Mouse (Mus musculus) intestine, embryonic 15.5 days (tissue): ENCODE data around the gene Hoxb2. TPM values are rescaled to one million over a fixed set of nuclear protein-coding genes. Genes with fewer than 3 reads are reported as not detected.
A peak's percentile ranks its signal among the peaks of the same experiment; 100 is the strongest.

Experiments
- ATAC-seq: fragments of 200-750 bp; cut with Nextera tagmentation; 2 replicates; pipeline ENCODE4 v1.8.0; 2017; ENCODE audit warnings: moderate TSS enrichment, moderate library complexity
- H3K27ac ChIP-seq: fragments of 300-500 bp; sonication (generic); 2 replicates; pipeline ENCODE4 v1.5.1; 2015; ENCODE audit warnings: mild to moderate bottlenecking, inconsistent platforms
- H3K27me3 ChIP-seq: fragments of 300-500 bp; sonication (generic); replicated peaks from 2 replicates; pipeline ENCODE4 v1.6.1; 2015; ENCODE audit warnings: inconsistent platforms
- H3K36me3 ChIP-seq: fragments of 300-500 bp; sonication (generic); 2 replicates; pipeline ENCODE4 v1.6.1; 2015; ENCODE audit warnings: inconsistent platforms
- H3K4me1 ChIP-seq: fragments of 300-500 bp; sonication (generic); replicated peaks from 2 replicates; pipeline ENCODE4 v1.6.1; 2015; ENCODE audit warnings: inconsistent platforms
- H3K4me2 ChIP-seq: fragments of 300-500 bp; sonication (generic); replicated peaks from 2 replicates; pipeline ENCODE4 v1.6.1; 2015; ENCODE audit warnings: mild to moderate bottlenecking, inconsistent platforms
- H3K4me3 ChIP-seq: fragments of 300-500 bp; sonication (generic); replicated peaks from 2 replicates; pipeline ENCODE4 v1.5.1; 2015; ENCODE audit warnings: inconsistent platforms
- H3K9ac ChIP-seq: fragments of 300-500 bp; sonication (generic); 2 replicates; pipeline ENCODE4 v1.6.1; 2015; ENCODE audit warnings: inconsistent platforms
- H3K9me3 ChIP-seq: fragments of 300-500 bp; sonication (generic); 2 replicates; pipeline ENCODE4 v1.6.1; 2016; ENCODE audit warnings: inconsistent platforms
- WGBS: fragments of 180-500 bp; shearing (Covaris S2); methylation state at CpG from one replicate; pipeline ENCODE4 v1.1.7; 2015; 5-methylcytosine and 5-hydroxymethylcytosine counted together
- polyA plus RNA-seq: library from polyadenylated mRNA; unstranded; fragments of >200 nt; fragmentation: Nextera tagmentation; extraction: Ambion mirVana; gene quantifications from 2 replicates; pipeline ENCODE4 v1.2.1, GENCODE M21; 2015

Gene Hoxb2
- polyA plus RNA-seq, 1 experiment from 2014 or later = 19.8 TPM

DNA sequence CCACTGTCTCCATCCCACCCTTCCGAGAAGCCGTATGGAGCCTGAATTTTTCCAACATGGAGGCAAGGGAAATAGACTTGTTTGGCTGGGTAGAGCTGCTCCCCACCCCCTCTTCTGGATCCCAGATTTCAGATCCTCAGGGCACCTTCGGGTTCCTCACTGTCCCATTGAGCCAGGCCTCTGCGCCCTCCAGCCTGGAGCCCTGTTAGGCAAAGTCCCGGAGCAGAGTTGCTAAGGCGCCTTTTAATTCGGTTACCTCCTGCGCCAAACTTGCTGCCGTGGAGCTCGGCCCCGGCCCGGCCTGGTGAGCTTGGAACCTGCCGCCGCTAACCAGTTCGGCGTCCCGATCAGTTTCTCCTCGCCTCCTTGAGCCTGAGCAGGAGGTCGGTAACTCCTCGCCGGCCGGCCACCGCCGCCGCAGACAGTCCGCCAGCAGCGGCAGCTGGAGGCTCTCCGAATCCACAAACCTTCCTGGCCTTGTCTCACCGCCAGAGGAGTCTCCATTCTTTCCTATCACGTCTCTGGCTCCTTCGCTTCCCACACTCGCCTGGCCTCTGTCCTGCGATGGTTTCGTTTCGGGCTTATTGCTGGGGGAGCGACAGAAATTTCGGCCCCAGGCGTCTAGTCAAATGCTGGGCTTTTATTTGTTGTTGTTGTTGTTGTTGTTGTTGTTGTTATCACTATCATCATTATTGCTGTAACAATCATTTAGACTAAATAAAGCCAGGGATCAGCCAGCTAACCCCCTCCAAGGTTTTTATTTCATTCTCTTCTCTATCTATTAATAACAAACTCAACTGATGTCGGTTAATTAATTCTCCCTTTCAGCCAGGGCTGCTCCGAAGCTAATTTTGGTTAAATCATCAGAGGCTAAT, 8.4 kb upstream of the Hoxb2 start:
- H3K4me1 ChIP-seq = peaks cover 72% of the 10 kb centered on the region
- WGBS = 4% methylated on average over 40 of the region's 40 CpGs
- no peak for ATAC-seq

DNA sequence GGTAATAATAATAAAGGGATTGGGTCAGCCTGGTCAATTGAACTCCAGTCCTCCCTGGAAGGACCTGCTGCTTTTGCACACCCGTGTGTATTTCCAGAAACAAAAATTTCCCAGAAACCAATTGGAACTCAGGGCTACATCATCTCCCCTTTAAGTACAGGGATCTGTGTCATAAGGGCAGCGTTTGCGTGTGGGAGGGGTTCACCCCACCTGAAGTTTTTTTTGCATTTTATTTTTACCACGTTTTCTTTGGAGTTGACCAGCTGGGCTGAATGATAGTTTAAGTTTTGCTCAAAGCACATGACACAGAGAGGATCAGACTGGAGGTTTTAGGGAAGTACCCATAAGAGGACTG, 7.8 kb upstream of the Hoxb2 start:
- H3K9ac ChIP-seq = peak overlapping the region; percentile 68; the same call in 1 of the 2 replicates
- H3K9me3 ChIP-seq = no peaks in the 10 kb centered on the region
- ATAC-seq = no peak
- H3K4me2 ChIP-seq = peak overlapping the region; percentile 85
- H3K4me3 ChIP-seq = peak overlapping the region; percentile 44; the same call in 1 of the 2 replicates
- peak overlapping the region; percentile 95 for H3K27ac ChIP-seq
- H3K36me3 ChIP-seq = 0 out of 2 replicates have a peak, but pooled peaks cover 3% of the 10 kb centered on the region
- H3K27me3 ChIP-seq = peaks cover 15% of the 10 kb centered on the region
- H3K4me1 ChIP-seq = peaks cover 68% of the 10 kb centered on the region
- WGBS = 17% methylated on average over 4 of the region's 4 CpGs

More for the DNA sequence above, 8.4 kb upstream of the Hoxb2 start:
- Histone ChIP-seq H3K9me3 (no peaks in the 10 kb centered on the region), H3K27ac (peak overlapping the region; percentile 95), H3K36me3 (0 out of 2 replicates have a peak, but pooled peaks cover 3% of the 10 kb centered on the region), H3K9ac (peak overlapping the region; percentile 68), H3K4me3 (peak overlapping the region; percentile 44), H3K27me3 (peaks cover 15% of the 10 kb centered on the region), H3K4me2 (peak overlapping the region; percentile 85)

DNA sequence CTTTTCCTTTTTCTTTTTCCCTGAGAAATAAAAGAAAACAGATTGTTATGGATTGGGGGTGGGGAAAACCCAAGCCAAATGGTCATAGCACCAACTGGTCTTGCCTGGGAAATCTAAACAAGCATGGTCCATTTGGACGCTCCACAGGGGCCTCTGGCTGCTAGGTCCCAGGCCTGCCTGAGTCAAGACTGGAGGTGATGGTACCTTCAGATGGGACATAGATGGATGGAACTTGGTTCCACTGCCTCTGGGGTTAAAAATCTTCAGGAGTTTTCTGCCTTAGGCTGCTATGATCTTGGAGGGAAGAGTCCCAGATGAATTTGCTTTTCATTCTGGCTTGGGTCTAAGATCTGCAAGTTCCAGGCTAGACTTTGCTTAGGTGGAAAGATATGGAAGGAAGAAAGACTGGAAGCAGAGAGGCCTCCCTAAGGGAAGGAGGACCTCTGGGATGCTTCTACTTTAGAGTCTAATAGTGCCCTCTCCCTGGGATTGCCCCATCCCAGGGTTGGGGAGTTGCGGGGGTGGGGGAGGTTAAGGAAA, 7.0 kb upstream of the Hoxb2 start:
- H3K27me3 ChIP-seq = peaks cover 15% of the 10 kb centered on the region
- peak overlapping the region; percentile 68 for H3K27ac ChIP-seq
- H3K9ac ChIP-seq = peak overlapping the region; percentile 33
- H3K4me2 ChIP-seq = peak overlapping the region; percentile 85
- WGBS = 36% methylated on average over 2 of the region's 2 CpGs
- H3K4me1 ChIP-seq = peaks cover 64% of the 10 kb centered on the region
- H3K36me3 ChIP-seq = 0 out of 2 replicates have a peak, but pooled peaks cover 3% of the 10 kb centered on the region
- H3K9me3 ChIP-seq = no peaks in the 10 kb centered on the region
- ATAC-seq = no peak
- H3K4me3 ChIP-seq = no peak overlapping the region

DNA sequence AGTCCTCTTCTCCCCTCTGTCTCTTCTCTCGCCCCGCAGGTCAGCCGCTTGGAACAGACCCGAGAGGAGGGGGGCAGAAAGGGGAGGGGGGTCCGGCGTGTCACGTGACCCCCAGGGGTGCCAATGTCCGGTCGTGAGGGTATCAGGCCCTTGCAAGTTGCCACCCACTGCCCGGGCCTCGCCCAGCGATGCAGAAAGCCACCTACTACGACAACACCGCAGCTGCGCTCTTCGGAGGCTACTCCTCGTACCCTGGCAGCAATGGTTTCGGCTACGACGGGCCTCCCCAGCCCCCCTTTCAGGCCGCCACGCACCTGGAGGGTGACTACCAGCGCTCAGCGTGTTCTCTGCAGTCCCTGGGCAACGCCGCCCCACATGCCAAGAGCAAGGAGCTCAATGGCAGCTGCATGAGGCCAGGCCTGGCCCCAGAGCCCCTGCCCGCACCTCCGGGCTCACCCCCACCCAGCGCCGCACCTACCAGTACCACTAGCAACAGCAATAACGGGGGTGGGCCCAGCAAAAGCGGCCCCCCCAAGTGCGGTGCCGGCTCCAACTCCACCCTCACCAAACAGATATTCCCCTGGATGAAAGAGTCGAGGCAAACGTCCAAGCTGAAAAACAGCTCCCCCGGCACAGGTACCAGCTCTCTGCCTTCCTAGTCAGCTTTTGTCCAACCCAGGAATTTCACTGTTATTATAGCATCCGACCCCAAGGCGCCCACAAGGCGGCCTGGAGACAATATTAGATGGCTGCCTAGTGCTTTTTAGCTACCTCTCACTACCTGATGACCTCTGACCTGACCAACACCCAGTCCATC, 6.1 kb upstream of the Hoxb2 start:
- Histone ChIP-seq H3K4me1 (peaks cover 63% of the 10 kb centered on the region), H3K4me3 (peak overlapping the region; percentile 32), H3K36me3 (0 out of 2 replicates have a peak, but pooled peaks cover 3% of the 10 kb centered on the region), H3K9me3 (no peaks in the 10 kb centered on the region), H3K27ac (peak overlapping the region; percentile 88), H3K4me2 (peak overlapping the region; percentile 85), H3K27me3 (peaks cover 15% of the 10 kb centered on the region), H3K9ac (peak overlapping the region; percentile 49)
- 24% methylated on average over 40 of the region's 40 CpGs for WGBS
- no peak for ATAC-seq

DNA sequence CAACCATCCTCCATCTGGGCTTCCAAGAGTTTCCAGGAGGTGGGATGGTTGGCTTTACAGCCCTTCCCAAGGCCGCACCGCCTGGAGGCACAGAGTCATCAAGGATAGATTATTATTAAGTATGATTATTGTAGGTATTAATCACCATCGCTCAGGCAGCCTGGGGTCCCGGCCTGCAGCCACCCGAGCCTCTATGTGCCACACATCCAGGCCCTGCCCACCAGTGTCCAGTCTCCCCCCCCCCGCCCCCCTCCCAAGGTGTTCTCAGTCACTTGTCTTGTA, 5.5 kb upstream of the Hoxb2 start:
- Histone ChIP-seq H3K9me3 (no peaks in the 10 kb centered on the region), H3K36me3 (0 out of 2 replicates have a peak, but pooled peaks cover 3% of the 10 kb centered on the region), H3K27ac (peak overlapping the region; percentile 88), H3K4me3 (peak overlapping the region; percentile 32; the same call in 1 of the 2 replicates), H3K4me1 (peaks cover 63% of the 10 kb centered on the region), H3K4me2 (peak overlapping the region; percentile 85), H3K9ac (peak overlapping the region; percentile 49), H3K27me3 (peaks cover 15% of the 10 kb centered on the region)
- WGBS = 23% methylated on average over 6 of the region's 6 CpGs
- no peak for ATAC-seq

DNA sequence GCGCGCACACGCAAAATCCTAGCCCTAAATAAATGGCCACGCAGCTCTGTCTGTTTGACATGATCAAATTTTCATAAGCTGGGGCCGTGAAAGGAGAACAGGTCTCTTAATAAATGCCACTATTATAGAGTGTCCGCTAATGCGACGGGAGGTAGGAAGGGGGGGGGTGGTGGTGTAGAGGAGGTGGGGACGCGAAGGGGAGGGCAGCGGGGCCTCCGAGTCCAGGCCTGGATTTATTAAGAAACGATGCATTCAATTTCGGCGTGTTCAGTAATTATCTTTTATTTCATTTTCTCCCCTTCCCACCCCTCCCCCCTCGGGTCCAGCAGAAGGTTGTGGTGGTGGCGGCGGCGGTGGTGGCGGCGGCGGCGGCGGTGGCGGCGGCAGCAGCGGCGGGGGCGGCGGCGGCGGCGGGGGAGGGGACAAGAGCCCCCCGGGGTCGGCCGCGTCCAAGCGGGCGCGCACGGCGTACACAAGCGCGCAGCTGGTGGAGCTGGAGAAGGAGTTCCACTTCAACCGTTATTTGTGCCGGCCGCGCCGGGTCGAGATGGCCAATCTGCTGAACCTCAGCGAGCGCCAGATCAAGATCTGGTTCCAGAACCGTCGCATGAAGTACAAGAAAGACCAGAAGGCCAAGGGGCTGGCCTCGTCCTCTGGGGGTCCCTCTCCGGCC, 5.0 kb upstream of the Hoxb2 start:
- Histone ChIP-seq H3K4me1 (peaks cover 63% of the 10 kb centered on the region), H3K4me3 (peak overlapping the region; percentile 32), H3K9ac (peak overlapping the region; percentile 49), H3K27me3 (peaks cover 15% of the 10 kb centered on the region), H3K9me3 (no peaks in the 10 kb centered on the region), H3K36me3 (0 out of 2 replicates have a peak, but pooled peaks cover 3% of the 10 kb centered on the region), H3K27ac (peak overlapping the region; percentile 88), H3K4me2 (peak overlapping the region; percentile 85)
- no peak for ATAC-seq
- 10% methylated on average over 51 of the region's 56 CpGs for WGBS

DNA sequence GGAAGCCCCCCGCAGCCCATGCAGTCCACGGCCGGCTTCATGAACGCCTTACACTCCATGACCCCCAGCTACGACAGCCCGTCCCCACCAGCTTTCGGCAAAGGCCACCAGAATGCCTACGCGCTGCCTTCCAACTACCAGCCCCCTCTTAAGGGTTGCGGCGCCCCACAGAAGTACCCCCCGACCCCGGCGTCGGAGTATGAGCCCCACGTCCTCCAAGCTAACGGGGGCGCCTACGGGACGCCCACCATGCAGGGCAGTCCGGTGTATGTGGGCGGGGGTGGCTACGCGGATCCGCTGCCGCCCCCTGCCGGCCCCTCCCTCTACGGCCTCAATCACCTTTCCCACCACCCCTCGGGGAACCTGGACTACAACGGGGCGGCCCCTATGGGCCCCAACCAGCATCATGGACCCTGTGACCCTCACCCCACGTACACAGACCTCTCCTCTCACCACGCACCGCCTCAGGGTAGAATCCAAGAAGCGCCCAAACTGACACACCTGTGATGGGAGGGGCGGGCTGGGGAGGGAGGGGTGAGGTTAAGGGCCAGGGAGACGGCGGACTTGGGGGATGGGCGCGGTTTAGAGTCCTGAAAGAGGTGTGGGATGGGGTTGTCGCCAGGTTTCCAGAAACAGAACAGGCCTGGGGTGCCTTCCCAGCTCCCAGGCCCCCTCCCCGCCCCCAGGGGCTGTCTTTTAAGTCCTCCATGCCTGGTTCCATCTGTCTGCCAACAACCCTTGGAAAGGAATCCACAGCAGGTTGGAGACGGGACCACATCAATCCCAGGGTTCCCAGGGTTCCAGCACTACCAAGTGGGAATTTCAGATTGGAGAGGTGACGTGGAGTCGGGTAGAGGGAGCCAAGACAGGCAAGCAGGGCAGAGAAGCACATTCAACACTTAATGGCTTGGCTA, 4.2 kb upstream of the Hoxb2 start:
- H3K4me3 ChIP-seq = peak overlapping the region; percentile 32
- H3K27ac ChIP-seq = peak overlapping the region; percentile 88
- peaks cover 65% of the 10 kb centered on the region for H3K4me1 ChIP-seq
- H3K27me3 ChIP-seq = peaks cover 15% of the 10 kb centered on the region
- H3K4me2 ChIP-seq = peak overlapping the region; percentile 85
- 0 out of 2 replicates have a peak, but pooled peaks cover 3% of the 10 kb centered on the region for H3K36me3 ChIP-seq
- H3K9me3 ChIP-seq = no peaks in the 10 kb centered on the region
- H3K9ac ChIP-seq = peak overlapping the region; percentile 43
- WGBS = 12% methylated on average over 45 of the region's 45 CpGs
- ATAC-seq = 0 out of 2 replicates have a peak, but pooled peaks have one; percentile 3

DNA sequence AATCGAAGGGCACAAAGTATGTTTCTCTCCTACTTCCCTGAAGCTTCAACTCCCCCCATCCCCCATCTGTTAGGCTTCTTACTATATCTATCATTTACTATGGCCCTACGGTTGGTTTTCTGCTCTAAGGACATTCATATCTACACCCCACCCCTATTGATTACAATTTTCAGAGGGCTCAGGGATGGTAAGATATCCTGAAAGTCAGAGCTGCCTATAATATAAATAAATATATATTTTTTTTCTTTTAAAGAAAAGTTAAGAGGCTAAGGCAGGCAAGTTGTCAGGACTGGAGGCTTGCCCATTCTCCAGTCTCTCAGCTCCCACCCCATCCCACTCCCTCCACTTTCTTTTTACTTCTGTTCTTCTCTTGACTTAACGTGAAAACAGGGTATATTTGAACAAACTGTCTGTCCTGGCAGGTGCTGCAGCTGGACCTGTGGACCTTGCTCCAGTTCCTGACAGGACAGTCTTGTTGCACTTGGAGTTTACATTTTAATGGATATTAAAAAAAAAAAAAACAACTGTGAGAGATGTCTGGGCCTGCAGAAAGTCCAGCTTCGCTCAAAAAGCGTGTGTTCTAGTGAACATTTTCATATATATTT, 3.3 kb upstream of the Hoxb2 start:
- Histone ChIP-seq H3K4me1 (peaks cover 61% of the 10 kb centered on the region), H3K27me3 (peaks cover 15% of the 10 kb centered on the region), H3K9ac (no peak overlapping the region), H3K4me3 (no peak overlapping the region), H3K27ac (peak overlapping the region; percentile 88), H3K9me3 (no peaks in the 10 kb centered on the region), H3K4me2 (no peak overlapping the region; the same call in 1 of the 2 replicates), H3K36me3 (0 out of 2 replicates have a peak, but pooled peaks cover 3% of the 10 kb centered on the region)
- ATAC-seq = no peak
- 37% methylated on average over 5 of the region's 5 CpGs for whole genome bisulfite sequencing

DNA sequence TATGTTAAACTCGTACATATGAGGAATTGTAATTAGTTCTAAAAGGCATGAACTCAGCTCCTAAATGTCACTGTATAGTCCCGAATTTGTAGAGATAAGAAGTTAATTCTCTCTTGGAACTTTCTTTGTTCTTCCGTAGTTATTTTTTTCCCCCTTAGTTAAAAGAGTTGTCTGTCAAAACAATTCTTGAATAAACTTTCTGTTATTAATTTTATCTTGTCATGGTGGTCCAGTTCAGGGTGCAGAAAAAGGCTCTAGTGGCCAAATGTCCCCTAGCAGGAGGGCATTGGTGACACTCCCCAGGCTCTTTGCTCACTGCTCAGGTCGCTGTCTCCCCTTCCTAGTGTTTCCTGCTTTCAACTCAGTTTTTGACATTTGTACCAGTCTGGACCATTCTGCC, 2.6 kb upstream of the Hoxb2 start:
- 28% methylated on average over 4 of the region's 4 CpGs for WGBS
- 0 out of 2 replicates have a peak, but pooled peaks cover 3% of the 10 kb centered on the region for H3K36me3 ChIP-seq
- ATAC-seq = no peak
- H3K27me3 ChIP-seq = peaks cover 15% of the 10 kb centered on the region
- 0 out of 2 replicates have a peak overlapping the region, but pooled peaks have one; percentile 26 for H3K4me2 ChIP-seq
- no peak overlapping the region for H3K9ac ChIP-seq
- peaks cover 59% of the 10 kb centered on the region for H3K4me1 ChIP-seq
- no peaks in the 10 kb centered on the region for H3K9me3 ChIP-seq
- peak overlapping the region; percentile 80 for H3K27ac ChIP-seq
- no peak overlapping the region for H3K4me3 ChIP-seq

DNA sequence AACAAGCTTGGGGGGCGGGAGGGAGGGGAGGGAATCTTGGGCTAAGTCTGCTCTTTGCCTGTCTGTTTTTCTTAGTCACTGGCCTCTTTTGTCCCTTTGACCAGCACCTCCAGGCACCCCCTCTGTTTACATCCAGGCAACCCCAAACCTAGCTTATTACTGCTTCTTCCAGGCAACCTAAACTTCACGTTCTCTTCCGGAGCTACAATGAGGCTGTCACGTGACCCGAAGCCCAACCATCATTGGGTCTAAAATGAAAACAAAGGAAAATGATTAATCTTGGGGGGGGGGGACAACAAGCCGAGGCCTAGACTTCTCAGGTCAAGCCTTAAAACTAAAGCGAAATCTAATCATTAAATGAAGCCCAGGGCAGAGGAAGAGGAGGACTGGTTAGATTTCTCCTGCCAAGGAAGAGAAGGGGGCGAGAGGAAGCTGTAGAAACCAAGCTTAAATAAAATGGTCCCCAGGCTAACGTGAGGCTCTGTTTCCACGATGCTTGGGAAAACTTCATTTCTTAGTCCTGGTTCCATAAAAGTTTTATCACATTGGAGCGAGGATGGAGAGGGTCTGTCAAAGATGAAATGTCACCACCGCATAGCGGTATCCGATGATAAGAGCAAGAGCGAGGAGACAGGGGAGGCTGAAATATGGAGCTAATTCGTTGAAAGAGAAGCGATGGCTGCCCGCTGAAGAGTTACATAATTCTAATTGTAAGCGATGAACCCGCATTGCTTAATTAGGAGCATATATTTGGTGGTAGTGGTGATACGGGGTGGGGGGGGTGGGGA, 2.0 kb upstream of the Hoxb2 start:
- no peak overlapping the region for H3K9ac ChIP-seq
- H3K4me1 ChIP-seq = peaks cover 57% of the 10 kb centered on the region

More for the DNA sequence above, 2.0 kb upstream of the Hoxb2 start:
- 0 out of 2 replicates have a peak, but pooled peaks cover 3% of the 10 kb centered on the region for H3K36me3 ChIP-seq
- no peaks in the 10 kb centered on the region for H3K9me3 ChIP-seq
- 0 out of 2 replicates have a peak overlapping the region, but pooled peaks have one; percentile 26 for H3K4me2 ChIP-seq
- ATAC-seq = no peak
- peaks cover 15% of the 10 kb centered on the region for H3K27me3 ChIP-seq
- H3K4me3 ChIP-seq = 0 out of 2 replicates have a peak overlapping the region, but pooled peaks have one; percentile 1
- H3K27ac ChIP-seq = peak overlapping the region; percentile 80
- 27% methylated on average over 21 of the region's 21 CpGs for WGBS
